Mouse (Mus musculus) kidney, adult 2 months (tissue): ENCODE data around the gene Kpna2.

ENCODE experiments used
- CTCF ChIP-seq: fragments of 200-500 bp; conservative IDR thresholded peaks from 2 replicates; pipeline ENCODE4 v1.5.1; 2011; ENCODE audit warnings: low read depth, mild to moderate bottlenecking, control low read depth, low read length, moderate library complexity, mixed read lengths; ENCODE audit not compliant: insufficient read depth, insufficient read length
- POLR2A ChIP-seq: fragments of 200-500 bp; IDR thresholded peaks from one replicate; pipeline ENCODE4 v1.6.1; 2011; ENCODE audit warnings: low read depth, low read length, control low read depth

DNA sequence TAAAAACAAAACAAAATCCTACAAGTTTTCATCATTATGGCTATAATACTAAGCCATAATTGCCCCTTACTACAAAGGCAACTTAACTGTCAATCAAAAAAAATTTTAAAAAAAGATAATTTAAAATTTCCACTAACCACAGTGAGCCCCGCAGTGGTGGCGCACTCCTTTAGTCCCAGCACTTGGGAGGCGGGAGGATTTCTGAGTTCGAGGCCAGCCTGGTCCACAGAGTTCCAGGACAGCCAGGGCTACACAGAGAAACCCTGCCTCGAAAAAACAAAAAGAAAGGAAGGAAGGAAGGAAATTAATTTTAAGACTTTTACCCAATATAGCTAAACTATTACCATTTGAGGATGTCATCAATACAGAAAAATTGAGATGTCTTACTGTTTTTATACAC, 1.4 kb downstream of the Kpna2 start:
- TF ChIP-seq POLR2A: no peak
- TF ChIP-seq CTCF: no peak
